Mouse (Mus musculus) midbrain, embryonic 13.5 days (tissue): ENCODE results near the gene Msh3. TPM values are rescaled to one million over a fixed set of nuclear protein-coding genes. Genes with fewer than 3 reads are reported as not detected.

Experiments
- ATAC-seq: fragments of 200-750 bp; cut with Nextera tagmentation; 2 replicates; pipeline ENCODE4 v1.8.0; 2017; ENCODE audit warnings: mild to moderate bottlenecking, moderate TSS enrichment, moderate library complexity
- H3K27ac ChIP-seq: fragments of 300-500 bp; sonication (generic); 2 replicates; pipeline ENCODE4 v1.5.1; 2015; ENCODE audit warnings: inconsistent platforms, mild to moderate bottlenecking, moderate library complexity
- H3K27me3 ChIP-seq: fragments of 300-500 bp; sonication (generic); 2 replicates; pipeline ENCODE4 v1.6.1; 2015; ENCODE audit warnings: mild to moderate bottlenecking, inconsistent platforms
- H3K36me3 ChIP-seq: fragments of 300-500 bp; sonication (generic); 2 replicates; pipeline ENCODE4 v1.6.1; 2015; ENCODE audit warnings: mild to moderate bottlenecking, inconsistent platforms
- H3K4me1 ChIP-seq: fragments of 300-500 bp; sonication (generic); replicated peaks from 2 replicates; pipeline ENCODE4 v1.6.1; 2015; ENCODE audit warnings: inconsistent platforms
- H3K4me2 ChIP-seq: fragments of 300-500 bp; sonication (generic); replicated peaks from 2 replicates; pipeline ENCODE4 v1.6.1; 2015; ENCODE audit warnings: moderate library complexity, mild to moderate bottlenecking, inconsistent platforms
- H3K4me3 ChIP-seq: fragments of 300-500 bp; sonication (generic); replicated peaks from 2 replicates; pipeline ENCODE4 v1.5.1; 2015; ENCODE audit warnings: mild to moderate bottlenecking, inconsistent platforms
- H3K9ac ChIP-seq: fragments of 300-500 bp; sonication (generic); replicated peaks from 2 replicates; pipeline ENCODE4 v1.6.1; 2015; ENCODE audit warnings: mild to moderate bottlenecking, inconsistent platforms
- H3K9me3 ChIP-seq: fragments of 300-500 bp; sonication (generic); 2 replicates; pipeline ENCODE4 v1.6.1; 2016; ENCODE audit warnings: mild to moderate bottlenecking, inconsistent platforms
- WGBS: fragments of 180-500 bp; shearing (Covaris S2); methylation state at CpG from one replicate; pipeline ENCODE4 v1.1.7; 2015; 5-methylcytosine and 5-hydroxymethylcytosine counted together
- polyA plus RNA-seq: library from polyadenylated mRNA; unstranded; fragments of >200 nt; fragmentation: Nextera tagmentation; extraction: Ambion mirVana; gene quantifications from 2 replicates; pipeline ENCODE4 v1.2.1, GENCODE M21; 2015

Gene Msh3
- polyA plus RNA-seq, 1 experiment from 2014 or later = 26.7 TPM

GRCm38 (mm10) chr13:92320770-92321169 lies 34.0 kb downstream of the Msh3 start:
- Histone ChIP-seq H3K27me3 (no peaks in the 10 kb centered on the region), H3K27ac (no peak overlapping the region), H3K4me2 (no peak overlapping the region), H3K4me1 (no peaks in the 10 kb centered on the region), H3K9ac (no peak overlapping the region), H3K4me3 (no peak overlapping the region), H3K36me3 (peaks cover 14% of the 10 kb centered on the region), H3K9me3 (no peaks in the 10 kb centered on the region)
- ATAC-seq = no peak
- 92% methylated on average over 5 of the region's 5 CpGs for WGBS

GRCm38 (mm10) chr13:92314613-92315012 lies 40.2 kb downstream of the Msh3 start:
- Histone ChIP-seq H3K4me3 (no peak overlapping the region), H3K9ac (no peak overlapping the region), H3K4me1 (no peaks in the 10 kb centered on the region), H3K9me3 (no peaks in the 10 kb centered on the region), H3K4me2 (no peak overlapping the region), H3K36me3 (peaks cover 24% of the 10 kb centered on the region), H3K27me3 (no peaks in the 10 kb centered on the region), H3K27ac (no peak overlapping the region)
- no peak for ATAC-seq
- 91% methylated on average over 5 of the region's 5 CpGs for WGBS

- 98% methylated on average over 11 of the region's 11 CpGs for WGBS
- no peaks in the 10 kb centered on the region for H3K9me3 ChIP-seq
- ATAC-seq = no peak
- H3K27ac ChIP-seq = no peak within 1 kb of the TSS
- H3K4me1 ChIP-seq = no peaks in the 10 kb centered on the region
- H3K4me3 ChIP-seq = no peak within 1 kb of the TSS
- peaks cover 22% of the 10 kb centered on the region for H3K36me3 ChIP-seq
- no peak within 1 kb of the TSS for H3K9ac ChIP-seq
- H3K27me3 ChIP-seq = no peaks in the 10 kb centered on the region
- no peak within 1 kb of the TSS for H3K4me2 ChIP-seq
Observed at GRCm38 (mm10) chr13:92305680-92306079, 49.1 kb downstream of the Msh3 start, which contains the start of gene Gm20379. Gene Gm20379, plus strand, starts transcription at chr13:92305980.

- Histone ChIP-seq H3K27ac (no peak overlapping the region), H3K9me3 (no peaks in the 10 kb centered on the region), H3K36me3 (peaks cover 27% of the 10 kb centered on the region), H3K27me3 (no peaks in the 10 kb centered on the region), H3K4me3 (no peak overlapping the region), H3K9ac (no peak overlapping the region), H3K4me1 (no peaks in the 10 kb centered on the region), H3K4me2 (no peak overlapping the region)
- no peak for ATAC-seq
- 95% methylated on average over 5 of the region's 5 CpGs for WGBS
Observed at GRCm38 (mm10) chr13:92304291-92304690, 50.5 kb downstream of the Msh3 start.

- Histone ChIP-seq H3K36me3 (peaks cover 27% of the 10 kb centered on the region), H3K9ac (no peak overlapping the region), H3K27ac (no peak overlapping the region), H3K4me3 (no peak overlapping the region), H3K27me3 (no peaks in the 10 kb centered on the region), H3K4me2 (no peak overlapping the region), H3K9me3 (no peaks in the 10 kb centered on the region), H3K4me1 (no peaks in the 10 kb centered on the region)
- ATAC-seq = no peak; the same call in 1 of the 2 replicates
- 84% methylated on average over 8 of the region's 8 CpGs for WGBS
Observed at GRCm38 (mm10) chr13:92303062-92303948, 51.5 kb downstream of the Msh3 start.

GRCm38 (mm10) chr13:92302466-92302865 lies 52.3 kb downstream of the Msh3 start:
- Histone ChIP-seq H3K4me3 (no peak overlapping the region), H3K4me1 (no peaks in the 10 kb centered on the region), H3K36me3 (peaks cover 22% of the 10 kb centered on the region; the same call in 1 of the 2 replicates), H3K27me3 (no peaks in the 10 kb centered on the region), H3K27ac (no peak overlapping the region), H3K4me2 (no peak overlapping the region), H3K9ac (no peak overlapping the region), H3K9me3 (no peaks in the 10 kb centered on the region)
- WGBS = 85% methylated on average over 4 of the region's 4 CpGs
- no peak for ATAC-seq

- Histone ChIP-seq H3K4me2 (no peak overlapping the region), H3K9ac (no peak overlapping the region), H3K9me3 (no peaks in the 10 kb centered on the region), H3K4me1 (no peaks in the 10 kb centered on the region), H3K27me3 (no peaks in the 10 kb centered on the region), H3K36me3 (peaks cover 25% of the 10 kb centered on the region; the same call in 1 of the 2 replicates), H3K27ac (no peak overlapping the region), H3K4me3 (no peak overlapping the region)
- WGBS = 87% methylated on average over 4 of the region's 4 CpGs
- no peak for ATAC-seq
Observed at GRCm38 (mm10) chr13:92301754-92302153, 53.0 kb downstream of the Msh3 start.

GRCm38 (mm10) chr13:92299522-92299921 lies 55.3 kb downstream of the Msh3 start:
- H3K4me2 ChIP-seq = no peak overlapping the region
- no peak overlapping the region for H3K9ac ChIP-seq
- no peaks in the 10 kb centered on the region for H3K27me3 ChIP-seq
- H3K9me3 ChIP-seq = no peaks in the 10 kb centered on the region
- no peak overlapping the region for H3K27ac ChIP-seq
- no peaks in the 10 kb centered on the region for H3K4me1 ChIP-seq
- H3K36me3 ChIP-seq = peaks cover 22% of the 10 kb centered on the region; the same call in 1 of the 2 replicates
- ATAC-seq = no peak
- WGBS = 86% methylated on average over 1 of the region's 1 CpGs
- no peak overlapping the region for H3K4me3 ChIP-seq

GRCm38 (mm10) chr13:92297021-92297420 lies 57.8 kb downstream of the Msh3 start:
- H3K4me2 ChIP-seq = no peak overlapping the region
- no peak overlapping the region for H3K27ac ChIP-seq
- H3K4me3 ChIP-seq = no peak overlapping the region
- peaks cover 30% of the 10 kb centered on the region for H3K36me3 ChIP-seq
- H3K9me3 ChIP-seq = no peaks in the 10 kb centered on the region
- no peak for ATAC-seq
- H3K4me1 ChIP-seq = no peaks in the 10 kb centered on the region
- 94% methylated on average over 2 of the region's 2 CpGs for WGBS
- no peaks in the 10 kb centered on the region for H3K27me3 ChIP-seq
- H3K9ac ChIP-seq = no peak overlapping the region

- H3K4me3 ChIP-seq = no peak overlapping the region
- WGBS = 99% methylated on average over 4 of the region's 4 CpGs
- H3K9me3 ChIP-seq = no peaks in the 10 kb centered on the region
- no peaks in the 10 kb centered on the region for H3K27me3 ChIP-seq
- no peaks in the 10 kb centered on the region for H3K4me1 ChIP-seq
- no peak overlapping the region for H3K9ac ChIP-seq
- H3K27ac ChIP-seq = no peak overlapping the region
- no peak overlapping the region for H3K4me2 ChIP-seq
- ATAC-seq = no peak
- H3K36me3 ChIP-seq = peaks cover 30% of the 10 kb centered on the region
Observed at GRCm38 (mm10) chr13:92296490-92296889, 58.3 kb downstream of the Msh3 start.

GRCm38 (mm10) chr13:92293883-92294282 lies 60.9 kb downstream of the Msh3 start:
- no peak overlapping the region for H3K4me2 ChIP-seq
- H3K27ac ChIP-seq = no peak overlapping the region
- no peaks in the 10 kb centered on the region for H3K9me3 ChIP-seq
- no peaks in the 10 kb centered on the region for H3K27me3 ChIP-seq
- no peak overlapping the region for H3K4me3 ChIP-seq
- ATAC-seq = no peak
- H3K36me3 ChIP-seq = peaks cover 38% of the 10 kb centered on the region
- H3K9ac ChIP-seq = no peak overlapping the region
- H3K4me1 ChIP-seq = no peaks in the 10 kb centered on the region
- 89% methylated on average over 5 of the region's 5 CpGs for WGBS

GRCm38 (mm10) chr13:92291605-92292004 lies 63.2 kb downstream of the Msh3 start:
- H3K36me3 ChIP-seq = peaks cover 26% of the 10 kb centered on the region
- no peak overlapping the region for H3K9ac ChIP-seq
- H3K27me3 ChIP-seq = no peaks in the 10 kb centered on the region
- H3K4me1 ChIP-seq = no peaks in the 10 kb centered on the region
- 85% methylated on average over 4 of the region's 4 CpGs for WGBS
- no peak overlapping the region for H3K4me2 ChIP-seq
- no peak overlapping the region for H3K27ac ChIP-seq
- no peak for ATAC-seq
- H3K4me3 ChIP-seq = no peak overlapping the region
- H3K9me3 ChIP-seq = no peaks in the 10 kb centered on the region
